ENCODE assay signal across 9 mouse cellular contexts in genomic region chr5:64865219-64865964, GRCm38 (mm10).
DNase-seq lines count a peak whose midpoint lies in the region; ATAC-seq and TF ChIP-seq lines count a peak whose summit lies in the region.
"Had no signal": no experiment of that assay in that cellular context is flagged by ENCODE, and none has a peak within 500 bp of the region (broad histone marks: within the 10 kb centered on the region; RNA-seq: fewer than 3 reads in every experiment).

No protein-coding gene starts in this region.

- H3K4me2 ChIP-seq in hindbrain, postnatal 0 days (ENCODE audit: low read depth, low read length): no peak overlapping the region
- H3K4me2 ChIP-seq: hindbrain, embryonic 15.5 days had no signal

- peaks cover 21% of the 10 kb centered on the region for H3K4me1 ChIP-seq in hindbrain, embryonic 10.5 days (replicated peaks)
- no peaks in the 10 kb centered on the region; the same call in 1 of the 2 replicates for H3K4me1 ChIP-seq in hindbrain, postnatal 0 days (ENCODE audit: insufficient read depth, low read length)
- H3K4me1 ChIP-seq in E14TG2a.4 (replicated peaks; ENCODE audit: low read depth, low read length): peaks cover 68% of the 10 kb centered on the region

- TF ChIP-seq CTCF in hindbrain, postnatal 0 days (IDR thresholded peaks at IDR 0.05; ENCODE audit: low read depth): no peak
- no peak for TF ChIP-seq CTCF in E14TG2a.4 (conservative IDR thresholded peaks at IDR 0.05; ENCODE audit: low read length)

- no peak overlapping the region for H3K9ac ChIP-seq in hindbrain, postnatal 0 days (replicated peaks; ENCODE audit: low read length)
- H3K9ac ChIP-seq: hindbrain, embryonic 15.5 days had no signal

- ATAC-seq in hindbrain, postnatal 0 days: no peak
- ATAC-seq in granulocyte monocyte progenitor cell, adult 5-6 weeks (replicated peaks; ENCODE audit: poor library complexity, severe bottlenecking): peak; percentile 51
- peak; percentile 52 for ATAC-seq in megakaryocyte, adult 5-6 weeks (ENCODE audit: poor library complexity, severe bottlenecking)

- DNase-seq in hindbrain, embryonic 10.5 days (ENCODE audit: low spot score): no peak
- DNase-seq in hindbrain, postnatal 0 days (ENCODE audit: low spot score): no peak
- no peak for DNase-seq in cerebellum, adult 11-12 months
- no peak for DNase-seq in layer of hippocampus, adult 18-20 months (ENCODE audit: low spot score in 2 of 2)
- DNase-seq in urinary bladder, postnatal 4 days (ENCODE audit: low spot score in 2 of 2): no peak

- H3K36me3 ChIP-seq in hindbrain, embryonic 10.5 days: no peaks in the 10 kb centered on the region
- no peaks in the 10 kb centered on the region for H3K36me3 ChIP-seq in hindbrain, postnatal 0 days (ENCODE audit: insufficient read depth, low read length)
- no peaks in the 10 kb centered on the region for H3K36me3 ChIP-seq in E14TG2a.4 (ENCODE audit: insufficient read depth, low read length)
- H3K36me3 ChIP-seq: hindbrain, embryonic 15.5 days had no signal

- no peak overlapping the region for H3K4me3 ChIP-seq in hindbrain, embryonic 10.5 days
- H3K4me3 ChIP-seq in hindbrain, postnatal 0 days (ENCODE audit: low read length): no peak overlapping the region
- H3K4me3 ChIP-seq in E14TG2a.4 (replicated peaks; ENCODE audit: low read length): peak overlapping the region; percentile 33
- H3K4me3 ChIP-seq: hindbrain, embryonic 15.5 days had no signal

- no peaks in the 10 kb centered on the region for H3K27me3 ChIP-seq in hindbrain, embryonic 10.5 days (ENCODE audit: insufficient read depth, poor library complexity, severe bottlenecking)
- no peaks in the 10 kb centered on the region for H3K27me3 ChIP-seq in hindbrain, postnatal 0 days (ENCODE audit: insufficient read depth, low read length)
- H3K27me3 ChIP-seq in E14TG2a.4 (ENCODE audit: insufficient read depth, low read length): no peaks in the 10 kb centered on the region
- H3K27me3 ChIP-seq: hindbrain, embryonic 15.5 days had no signal

- H3K9me3 ChIP-seq in hindbrain, embryonic 10.5 days: peaks cover 8% of the 10 kb centered on the region
- H3K9me3 ChIP-seq in hindbrain, postnatal 0 days (ENCODE audit: low read length): no peaks in the 10 kb centered on the region
- peaks cover 15% of the 10 kb centered on the region for H3K9me3 ChIP-seq in E14TG2a.4 (ENCODE audit: low read length)
- H3K9me3 ChIP-seq: hindbrain, embryonic 15.5 days had no signal

- 80% methylated on average over 12 of the region's 12 CpGs for WGBS in hindbrain, embryonic 10.5 days
- 76% methylated on average over 12 of the region's 12 CpGs for WGBS in hindbrain, postnatal 0 days

- H3K27ac ChIP-seq in hindbrain, embryonic 10.5 days: peak overlapping the region; percentile 43
- H3K27ac ChIP-seq in hindbrain, postnatal 0 days: no peak overlapping the region
- H3K27ac ChIP-seq: hindbrain, embryonic 15.5 days had no signal
